Mouse (Mus musculus) CH12.LX (cell line): ENCODE measurements around the gene Isyna1. TPM values are rescaled to one million over a fixed set of nuclear protein-coding genes. Genes with fewer than 3 reads are reported as not detected.

Source experiments
- DNase-seq: peaks from one replicate; pipeline ENCODE4 v3.0.0-alpha.2; 2013; ENCODE audit errors: extremely low read depth
- H3K27ac ChIP-seq: 2 replicates; pipeline ENCODE4 v1.5.1; 2012; ENCODE audit warnings: low read depth, mild to moderate bottlenecking, control low read depth, moderate library complexity; ENCODE audit not compliant: insufficient read depth
- H3K27me3 ChIP-seq: replicated peaks from 2 replicates; pipeline ENCODE3; 2012; ENCODE audit warnings: inconsistent platforms
- H3K36me3 ChIP-seq, 2 experiments: replicated peaks in 1 of 2; 2 replicates each; pipeline versions ENCODE3 to v1.6.1; 2012; ENCODE audit warnings: inconsistent platforms in 1 of 2, low read length in 1 of 2, mild to moderate bottlenecking in 1 of 2, mixed read lengths in 1 of 2, moderate library complexity in 1 of 2; ENCODE audit not compliant: control insufficient read depth in 1 of 2, insufficient read depth in 1 of 2
- H3K4me1 ChIP-seq, 2 experiments: 2 replicates each; pipeline ENCODE4 v1.6.1; 2012; ENCODE audit warnings: inconsistent platforms in 1 of 2, moderate library complexity in 1 of 2; ENCODE audit not compliant: insufficient read depth in 2 of 2, control insufficient read depth in 1 of 2
- H3K4me2 ChIP-seq: 2 replicates; pipeline ENCODE4 v1.6.1; 2012; ENCODE audit warnings: low read depth, mild to moderate bottlenecking, control low read depth; ENCODE audit not compliant: poor library complexity, insufficient read depth, severe bottlenecking
- H3K4me3 ChIP-seq, 3 experiments: fragments of 150-350 bp in 1 of 3; sonication (generic) in 1 of 3; replicated peaks in 1 of 3; 2 replicates each; pipeline versions ENCODE3 to v1.5.1; 2011 to 2012; ENCODE audit warnings: low read depth in 2 of 3, low read length in 2 of 3, mild to moderate bottlenecking in 2 of 3, moderate library complexity in 2 of 3, control low read depth in 1 of 3, improper control_type of control experiment in 1 of 3, inconsistent platforms in 1 of 3, mixed read lengths in 1 of 3; ENCODE audit not compliant: poor library complexity in 1 of 3
- H3K79me2 ChIP-seq: replicated peaks from 2 replicates; pipeline ENCODE4 v1.6.1; 2012; ENCODE audit warnings: mild to moderate bottlenecking, moderate library complexity; ENCODE audit not compliant: control insufficient read depth, poor library complexity, insufficient read depth, severe bottlenecking; ENCODE audit errors: extremely low read depth
- H3K9ac ChIP-seq: 2 replicates; pipeline ENCODE4 v1.6.1; 2012; ENCODE audit warnings: low read depth, mild to moderate bottlenecking, control low read depth, moderate library complexity; ENCODE audit not compliant: insufficient read depth
- H3K9me3 ChIP-seq: replicated peaks from 2 replicates; pipeline ENCODE3; 2012; ENCODE audit warnings: low read length, inconsistent platforms, mixed read lengths
- CHD1 ChIP-seq: IDR thresholded peaks from 2 replicates; pipeline ENCODE4 v1.6.1; 2012; ENCODE audit warnings: low read depth, low read length, improper control_type of control experiment, inconsistent platforms
- CHD2 ChIP-seq: IDR thresholded peaks from 2 replicates; pipeline ENCODE4 v1.6.1; 2011; ENCODE audit warnings: low read length, improper control_type of control experiment
- CTCF ChIP-seq, 2 experiments: IDR thresholded peaks in 1 of 2; conservative IDR thresholded peaks in 1 of 2; 2 replicates each; pipeline ENCODE4 v1.5.1; 2011 to 2012; ENCODE audit warnings: low read depth in 2 of 2, low read length in 2 of 2, improper control_type of control experiment in 1 of 2, inconsistent platforms in 1 of 2, mild to moderate bottlenecking in 1 of 2, moderate library complexity in 1 of 2
- E2F4 ChIP-seq: IDR thresholded peaks from 2 replicates; pipeline ENCODE4 v1.6.1; 2011; ENCODE audit warnings: low read depth, low read length, improper control_type of control experiment; ENCODE audit not compliant: insufficient replicate concordance
- ETS1 ChIP-seq: conservative IDR thresholded peaks from 2 replicates; pipeline ENCODE4 v1.6.1; 2012; ENCODE audit warnings: low read depth, mild to moderate bottlenecking, inconsistent platforms, low read length, improper control_type of control experiment, moderate library complexity
- GABPA ChIP-seq: IDR thresholded peaks from 2 replicates; pipeline ENCODE4 v1.6.1; 2012; ENCODE audit warnings: low read depth, low read length, improper control_type of control experiment, inconsistent platforms; ENCODE audit not compliant: insufficient replicate concordance
- HCFC1 ChIP-seq: IDR thresholded peaks from 2 replicates; pipeline ENCODE4 v1.6.1; 2012; ENCODE audit warnings: low read depth, mild to moderate bottlenecking, inconsistent platforms, low read length, improper control_type of control experiment
- IRF4 ChIP-seq: IDR thresholded peaks from 2 replicates; pipeline ENCODE4 v1.6.1; 2014; ENCODE audit warnings: low read depth, mild to moderate bottlenecking, inconsistent platforms, low read length, improper control_type of control experiment
- KAT2A ChIP-seq: IDR thresholded peaks from 2 replicates; pipeline ENCODE4 v1.6.1; 2012; ENCODE audit warnings: low read length, improper control_type of control experiment, inconsistent platforms; ENCODE audit not compliant: insufficient replicate concordance
- MAFK ChIP-seq: IDR thresholded peaks from 2 replicates; pipeline ENCODE4 v1.6.1; 2011; ENCODE audit warnings: low read length, improper control_type of control experiment; ENCODE audit not compliant: insufficient replicate concordance
- MAX ChIP-seq: IDR thresholded peaks from 2 replicates; pipeline ENCODE4 v1.6.1; 2011; ENCODE audit warnings: low read length, improper control_type of control experiment
- MAZ ChIP-seq: IDR thresholded peaks from 2 replicates; pipeline ENCODE4 v1.6.1; 2012; ENCODE audit warnings: low read depth, mild to moderate bottlenecking, inconsistent platforms, low read length, improper control_type of control experiment, moderate library complexity
- MEF2A ChIP-seq: IDR thresholded peaks from 2 replicates; pipeline ENCODE4 v1.6.1; 2014; ENCODE audit warnings: low read depth, mild to moderate bottlenecking, inconsistent platforms, low read length, improper control_type of control experiment, borderline replicate concordance
- MXI1 ChIP-seq: IDR thresholded peaks from 2 replicates; pipeline ENCODE4 v1.6.1; 2011; ENCODE audit warnings: mild to moderate bottlenecking, low read depth, low read length, improper control_type of control experiment
- NELFE ChIP-seq: IDR thresholded peaks from 2 replicates; pipeline ENCODE4 v1.6.1; 2011; ENCODE audit warnings: low read depth, low read length, improper control_type of control experiment
- PAX5 ChIP-seq: IDR thresholded peaks from 2 replicates; pipeline ENCODE4 v1.6.1; 2012; ENCODE audit warnings: low read length, inconsistent platforms, mixed read lengths
- POLR2A ChIP-seq: IDR thresholded peaks from 2 replicates; pipeline ENCODE4 v1.6.1; 2011; ENCODE audit warnings: low read depth, mild to moderate bottlenecking, improper control_type of control experiment, low read length
- RAD21 ChIP-seq: IDR thresholded peaks from 2 replicates; pipeline ENCODE4 v1.6.1; 2011; ENCODE audit warnings: low read depth, mild to moderate bottlenecking, low read length, improper control_type of control experiment, moderate library complexity
- SIN3A ChIP-seq: IDR thresholded peaks from 2 replicates; pipeline ENCODE4 v1.6.1; 2012; ENCODE audit warnings: low read length, improper control_type of control experiment, inconsistent platforms
- SMC3 ChIP-seq: IDR thresholded peaks from 2 replicates; pipeline ENCODE4 v1.6.1; 2011; ENCODE audit warnings: low read depth, low read length, improper control_type of control experiment
- TBP ChIP-seq: conservative IDR thresholded peaks from 2 replicates; pipeline ENCODE4 v1.6.1; 2011; ENCODE audit warnings: low read depth, low read length, improper control_type of control experiment
- UBTF ChIP-seq: IDR thresholded peaks from 2 replicates; pipeline ENCODE4 v1.6.1; 2012; ENCODE audit warnings: low read depth, mild to moderate bottlenecking, inconsistent platforms, low read length, improper control_type of control experiment, moderate library complexity
- USF1 ChIP-seq: IDR thresholded peaks from 2 replicates; pipeline ENCODE4 v1.6.1; 2014; ENCODE audit warnings: low read depth, mild to moderate bottlenecking, inconsistent platforms, low read length, improper control_type of control experiment
- ZNF384 ChIP-seq: IDR thresholded peaks from 2 replicates; pipeline ENCODE4 v1.6.1; 2012; ENCODE audit warnings: low read depth, low read length, improper control_type of control experiment, inconsistent platforms
- dilution Hi-C: fragments of 300-500 bp; cut with MboI; formaldehyde crosslinking; loops from 2 replicates; pipeline ENCODE4 v1.14.3; 2020; ENCODE audit warnings: low sequenced_read_pairs; ENCODE audit not compliant: extremely low pct_unique_long_range_greater_than_20kb, extremely low pct_ligation_motif_present
- in situ Hi-C: fragments of 300-500 bp; cut with MboI; formaldehyde crosslinking; loops from 3 replicates; pipeline ENCODE4 v1.14.3; 2019; ENCODE audit warnings: low sequenced_read_pairs, low pct_ligation_motif_present, low pct_unique_long_range_greater_than_20kb, mixed read lengths
- polyA plus RNA-seq: library from polyadenylated mRNA; unstranded; fragments of >175 nt; gene quantifications from 2 replicates; pipeline ENCODE4 v1.2.1, GENCODE M21; 2012; ENCODE audit warnings: low read depth; ENCODE audit not compliant: insufficient read length
- total RNA-seq, 2 experiments: library from RNA; depleted of rRNA; stranded (reverse); fragments of 300-350 nt in 1 of 2; fragments of >200 nt in 1 of 2; gene quantifications; 2 replicates each; pipeline ENCODE4 v1.2.3; 2012 to 2014

Gene Isyna1
- total and polyA plus RNA-seq, 3 experiments = 99.9 to 163 (median 141) TPM

DNA sequence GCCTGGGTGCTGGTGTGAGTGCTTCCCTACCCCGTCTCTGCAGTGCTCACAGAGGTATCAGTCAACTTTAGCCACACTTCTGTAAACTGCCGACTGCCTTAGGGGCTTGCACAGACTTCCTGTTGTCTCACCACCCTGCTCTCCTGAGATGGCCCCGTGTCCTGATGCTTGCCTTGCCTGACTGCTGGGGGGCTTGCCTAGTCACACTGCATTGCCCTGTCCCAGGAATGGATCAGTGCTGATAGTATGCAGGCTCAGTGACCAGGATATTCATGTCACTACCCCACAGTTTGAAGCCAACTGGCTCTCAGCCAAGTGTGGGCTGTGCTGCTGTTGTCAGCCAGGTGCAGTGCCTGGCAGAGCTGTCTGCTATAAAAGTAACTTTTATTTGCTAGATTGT lies 28.6 kb upstream of the Isyna1 start:
- H3K9ac ChIP-seq = no peak overlapping the region
- no peaks in the 10 kb centered on the region for H3K9me3 ChIP-seq
- H3K27ac ChIP-seq = no peak overlapping the region
- H3K27me3 ChIP-seq = no peaks in the 10 kb centered on the region
- in situ Hi-C loops = no loop called here
- H3K36me3 ChIP-seq = peaks cover 0 to 65% of the 10 kb centered on the region in 2 experiments
- H3K4me3 ChIP-seq = no peak overlapping the region
- TF ChIP-seq UBTF (no peak), NELFE (no peak), MAFK (no peak), ZNF384 (no peak), KAT2A (no peak), PAX5 (no peak), HCFC1 (no peak), CHD1 (no peak), SMC3 (no peak), TBP (no peak), MAX (no peak), CHD2 (no peak), RAD21 (no peak), ETS1 (no peak), MAZ (no peak)
- H3K79me2 ChIP-seq = no peaks in the 10 kb centered on the region
- no peak for DNase-seq
- dilution Hi-C loops = no loop called here
- peaks cover 0 to 38% of the 10 kb centered on the region in 2 experiments; a peak in 2 of 4 replicates for H3K4me1 ChIP-seq
- no peak overlapping the region for H3K4me2 ChIP-seq

DNA sequence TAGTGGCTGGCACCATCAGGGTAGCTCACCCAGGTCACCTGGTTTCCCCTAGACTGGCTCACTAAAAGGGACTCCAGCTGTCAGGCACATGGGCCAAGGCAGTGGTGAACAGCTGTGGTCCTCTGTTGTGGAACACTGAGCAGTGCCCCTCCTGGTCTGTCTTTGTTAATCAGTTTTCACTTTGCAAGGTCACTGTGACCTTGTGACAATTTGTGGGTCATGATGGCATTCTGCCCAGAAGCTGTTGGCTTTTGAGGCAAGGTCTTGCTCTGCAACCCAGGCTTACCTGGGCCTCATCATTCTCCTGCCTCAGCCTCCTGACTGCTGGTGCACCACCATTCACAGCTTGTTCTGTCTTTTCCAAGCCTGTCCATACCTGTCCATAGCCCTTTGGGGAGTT lies 23.8 kb upstream of the Isyna1 start:
- H3K27ac ChIP-seq = no peak overlapping the region
- no peaks in the 10 kb centered on the region for H3K27me3 ChIP-seq
- TF ChIP-seq SIN3A = no peak
- no peak for TF ChIP-seq MAX
- no peak for TF ChIP-seq ETS1
- no peak for TF ChIP-seq PAX5
- no peak for TF ChIP-seq MEF2A
- no peak for TF ChIP-seq UBTF
- TF ChIP-seq MAFK = no peak
- no peak for TF ChIP-seq CHD1
- TF ChIP-seq TBP = no peak
- TF ChIP-seq E2F4 = no peak
- TF ChIP-seq USF1 = no peak
- TF ChIP-seq CTCF (conservative IDR thresholded peaks at IDR 0.05 in 1 of 2, IDR thresholded peaks at IDR 0.05 in 1 of 2; ENCODE audit: low read depth in 2 of 2, low read length in 2 of 2) = no peak
- TF ChIP-seq SMC3 = no peak
- no peak for TF ChIP-seq IRF4
- no peak for TF ChIP-seq RAD21
- no peak for TF ChIP-seq NELFE
- no peak for TF ChIP-seq POLR2A
- no peak for TF ChIP-seq MXI1
- TF ChIP-seq GABPA = no peak
- peaks cover 8 to 32% of the 10 kb centered on the region in 2 experiments for H3K4me1 ChIP-seq
- H3K9me3 ChIP-seq = no peaks in the 10 kb centered on the region
- H3K4me3 ChIP-seq = no peak overlapping the region
- H3K9ac ChIP-seq = no peak overlapping the region
- H3K79me2 ChIP-seq = no peaks in the 10 kb centered on the region
- in situ Hi-C loops = no loop called here
- H3K4me2 ChIP-seq = no peak overlapping the region
- H3K36me3 ChIP-seq = peaks cover 8 to 77% of the 10 kb centered on the region in 2 experiments
- DNase-seq = no peak
- dilution Hi-C loops = no loop called here
